ENCODE assay signal across 7 mouse cellular contexts in the genomic region with DNA sequence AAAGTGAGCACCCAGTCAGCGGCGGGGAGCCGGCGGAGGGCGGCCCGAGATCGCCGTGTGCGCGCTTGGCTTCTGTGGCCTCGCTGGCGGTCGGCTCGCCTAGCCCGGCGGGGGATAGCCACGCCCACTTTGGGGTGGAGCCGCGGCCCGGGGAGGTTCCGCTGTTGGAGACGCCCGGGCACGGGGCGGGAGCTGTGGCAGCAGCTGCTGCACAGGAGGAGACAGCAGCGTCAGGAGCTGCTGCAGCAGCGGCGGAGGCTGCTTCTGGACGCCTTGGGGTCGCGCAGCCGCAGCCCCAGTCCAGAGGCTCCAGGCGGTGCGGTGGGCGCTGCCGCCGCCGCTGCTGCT. TPM values are rescaled to one million over a fixed set of nuclear protein-coding genes. Genes with fewer than 3 reads are reported as not detected.
DNase-seq lines count a peak whose midpoint lies in the region; ATAC-seq lines count a peak whose summit lies in the region.

A gene (plus strand): TSS at position 181 of the 348 bp plus-strand sequence.

- peak within 1 kb of the TSS; percentile 90 for H3K27ac ChIP-seq in embryonic facial prominence, embryonic 12.5 days
- H3K27ac ChIP-seq in limb, embryonic 13.5 days, result peak within 1 kb of the TSS; percentile 87
- peak within 1 kb of the TSS; percentile 76 for H3K27ac ChIP-seq in midbrain, embryonic 16.5 days (ENCODE audit: low read length)

- H3K27me3 ChIP-seq in embryonic facial prominence, embryonic 12.5 days, result peaks cover 35% of the 10 kb centered on the region
- H3K27me3 ChIP-seq in limb, embryonic 13.5 days, result peaks cover 33% of the 10 kb centered on the region
- H3K27me3 ChIP-seq in midbrain, embryonic 16.5 days (ENCODE audit: control insufficient read depth, insufficient read depth, low read depth, low read length), result peaks cover 29% of the 10 kb centered on the region

- under 1% methylated on average over 37 of the region's 38 CpGs for WGBS in embryonic facial prominence, embryonic 12.5 days
- 1% methylated on average over 34 of the region's 38 CpGs for WGBS in limb, embryonic 13.5 days
- WGBS in midbrain, embryonic 16.5 days, result 0% methylated on average over 32 of the region's 38 CpGs

- H3K9me3 ChIP-seq in embryonic facial prominence, embryonic 12.5 days, result no peaks in the 10 kb centered on the region
- no peaks in the 10 kb centered on the region for H3K9me3 ChIP-seq in limb, embryonic 13.5 days
- no peaks in the 10 kb centered on the region for H3K9me3 ChIP-seq in midbrain, embryonic 16.5 days (replicated peaks; ENCODE audit: control insufficient read depth, low read length, poor library complexity, severe bottlenecking)

- peak within 1 kb of the TSS; percentile 65 for H3K4me3 ChIP-seq in embryonic facial prominence, embryonic 12.5 days
- peak within 1 kb of the TSS; percentile 72 for H3K4me3 ChIP-seq in limb, embryonic 13.5 days
- H3K4me3 ChIP-seq in midbrain, embryonic 16.5 days (ENCODE audit: low read depth, low read length), result peak within 1 kb of the TSS; percentile 71

- ATAC-seq in embryonic facial prominence, embryonic 12.5 days (ENCODE audit: insufficient number of reproducible peaks, insufficient read depth, low FRiP score, low TSS enrichment), result peak; percentile 91
- peak; percentile 93 for ATAC-seq in limb, embryonic 13.5 days (ENCODE audit: low FRiP score, low read depth)
- peak; percentile 93 for ATAC-seq in midbrain, embryonic 16.5 days

- H3K9ac ChIP-seq in embryonic facial prominence, embryonic 12.5 days, result peak within 1 kb of the TSS; percentile 79
- peak within 1 kb of the TSS; percentile 89 for H3K9ac ChIP-seq in limb, embryonic 13.5 days
- peak within 1 kb of the TSS; percentile 68 for H3K9ac ChIP-seq in midbrain, embryonic 16.5 days (ENCODE audit: low read depth, low read length)

- no peaks in the 10 kb centered on the region for H3K36me3 ChIP-seq in embryonic facial prominence, embryonic 12.5 days
- no peaks in the 10 kb centered on the region for H3K36me3 ChIP-seq in limb, embryonic 13.5 days
- no peaks in the 10 kb centered on the region for H3K36me3 ChIP-seq in midbrain, embryonic 16.5 days (ENCODE audit: control insufficient read depth, insufficient read depth, low read length)

- peak within 1 kb of the TSS; percentile 98 for H3K4me2 ChIP-seq in embryonic facial prominence, embryonic 12.5 days (replicated peaks)
- H3K4me2 ChIP-seq in limb, embryonic 13.5 days (replicated peaks), result peak within 1 kb of the TSS; percentile 99
- peak within 1 kb of the TSS; percentile 78 for H3K4me2 ChIP-seq in midbrain, embryonic 16.5 days (ENCODE audit: low read length)

- H3K4me1 ChIP-seq in embryonic facial prominence, embryonic 12.5 days, result peaks cover 15% of the 10 kb centered on the region
- H3K4me1 ChIP-seq in limb, embryonic 13.5 days, result peaks cover 34% of the 10 kb centered on the region
- H3K4me1 ChIP-seq in midbrain, embryonic 16.5 days (ENCODE audit: control insufficient read depth, insufficient read depth, low read length), result peaks cover 17% of the 10 kb centered on the region

- DNase-seq in adrenal gland, postnatal 25 days, result peak; percentile 99
- DNase-seq in heart, adult 18-20 months, result peak; percentile 98 to 99
- peak; percentile 97 to 98 for DNase-seq in kidney, adult 8-10 months
- peak; percentile 98 to 99 for DNase-seq in spleen, postnatal 10 days (ENCODE audit: low spot score in 2 of 2)

RNA-seq across cellular contexts. Expression of the gene that starts here (rescaled TPM):
- 7.8 and 12.3 TPM in 2 replicates for total RNA-seq in adrenal gland, postnatal 25 days (2021)
- 4.8 and 5.8 TPM in 2 replicates for polyA plus RNA-seq in embryonic facial prominence, embryonic 12.5 days (2016; fragmentation: Nextera tagmentation; extraction: Ambion mirVana)
- 10 to 100 TPM; 26.2 to 32.1 TPM for total RNA-seq in heart, adult 18-20 months (2021)
- polyA plus RNA-seq in limb, embryonic 13.5 days (2015; fragmentation: Nextera tagmentation; extraction: Ambion mirVana), result 4.1 and 4.3 TPM in 2 replicates
- polyA plus RNA-seq in midbrain, embryonic 16.5 days (2015; fragmentation: Nextera tagmentation; extraction: Ambion mirVana), result 4.2 and 6.4 TPM in 2 replicates

Comparison
In these comparisons a context has a peak if more than half of its experiments do, and no peak if none do; other contexts are left out.
1. Peak in every context shown above with its lines: DNase-seq, ATAC-seq, H3K4me3 ChIP-seq and H3K27ac ChIP-seq.